In the genomic region with DNA sequence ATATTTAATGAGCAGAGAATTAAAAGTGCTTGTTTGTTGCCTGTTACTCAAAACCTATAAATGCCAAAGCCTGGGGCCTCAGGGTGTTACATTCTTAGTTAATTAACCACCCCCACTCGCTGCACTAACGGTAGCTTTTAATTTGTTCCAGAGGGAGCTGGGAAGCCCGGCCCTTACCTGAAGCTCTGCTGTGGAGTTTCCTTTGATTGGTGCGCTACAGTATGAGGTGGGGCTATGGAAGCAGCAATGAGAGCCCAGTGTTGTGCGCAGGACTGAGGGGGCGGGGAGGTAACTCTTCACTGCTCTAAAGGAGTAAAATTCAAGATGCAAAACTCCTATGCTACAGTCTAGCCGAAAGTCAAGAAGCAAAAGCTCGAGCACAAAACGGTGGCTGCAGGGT, we compare ENCODE assay signal across 12 mouse cellular contexts. TPM values are rescaled to one million over a fixed set of nuclear protein-coding genes. Genes with fewer than 3 reads are reported as not detected.
A peak's percentile ranks its signal among the peaks of the same experiment; 100 is the strongest.
DNase-seq lines count a peak whose midpoint lies in the region; ATAC-seq and TF ChIP-seq lines count a peak whose summit lies in the region.
"Had no signal": no experiment of that assay in that cellular context is flagged by ENCODE, and none has a peak within 500 bp of the region (broad histone marks: within the 10 kb centered on the region; RNA-seq: fewer than 3 reads in every experiment).

No protein-coding gene starts in this region.

- no peak overlapping the region for H3K4me3 ChIP-seq in midbrain, embryonic 14.5 days (replicated peaks; ENCODE audit: low read depth, low read length)
- no peak overlapping the region for H3K4me3 ChIP-seq in midbrain, embryonic 10.5 days
- H3K4me3 ChIP-seq in embryonic facial prominence, embryonic 13.5 days, result no peak overlapping the region
- H3K4me3 ChIP-seq in kidney, postnatal 0 days (replicated peaks; ENCODE audit: low read depth, low read length), result no peak overlapping the region
- H3K4me3 ChIP-seq in stomach, embryonic 14.5 days (ENCODE audit: low read depth, low read length), result no peak overlapping the region
- H3K4me3 ChIP-seq: megakaryocyte, embryonic 14.5 days had no signal

- 33% methylated on average over 9 of the region's 9 CpGs for whole genome bisulfite sequencing in midbrain, embryonic 14.5 days
- WGBS in midbrain, embryonic 10.5 days, result 26% methylated on average over 9 of the region's 9 CpGs
- WGBS in embryonic facial prominence, embryonic 13.5 days, result 8% methylated on average over 9 of the region's 9 CpGs
- 16% methylated on average over 9 of the region's 9 CpGs for WGBS in kidney, postnatal 0 days
- 33% methylated on average over 9 of the region's 9 CpGs for WGBS in stomach, embryonic 14.5 days

- ATAC-seq in midbrain, embryonic 14.5 days (ENCODE audit: low FRiP score, low TSS enrichment), result no peak
- no peak for ATAC-seq in embryonic facial prominence, embryonic 13.5 days (ENCODE audit: insufficient number of reproducible peaks, insufficient read depth, low FRiP score, low TSS enrichment, low read depth)
- peak; percentile 65 for ATAC-seq in kidney, postnatal 0 days (replicated peaks; ENCODE audit: low FRiP score, low read depth)
- 0 out of 2 replicates have a peak, but pooled peaks have one; percentile 26 for ATAC-seq in stomach, embryonic 14.5 days (ENCODE audit: insufficient number of reproducible peaks, insufficient read depth, low FRiP score, low read depth)
- ATAC-seq: liver, postnatal 0 days had no signal

- intact Hi-C loops in left cerebral cortex, postnatal 36 days (cut with DNase I), result no loop called here

- TF ChIP-seq CTCF in kidney, postnatal 0 days (IDR thresholded peaks at IDR 0.05; ENCODE audit: low read depth), result no peak

- H3K36me3 ChIP-seq in midbrain, embryonic 14.5 days (ENCODE audit: control insufficient read depth, insufficient read depth, low read length), result no peaks in the 10 kb centered on the region
- H3K36me3 ChIP-seq in midbrain, embryonic 10.5 days, result no peaks in the 10 kb centered on the region
- no peaks in the 10 kb centered on the region for H3K36me3 ChIP-seq in embryonic facial prominence, embryonic 13.5 days
- H3K36me3 ChIP-seq in kidney, postnatal 0 days (ENCODE audit: insufficient read depth, low read length), result no peaks in the 10 kb centered on the region
- no peaks in the 10 kb centered on the region for H3K36me3 ChIP-seq in stomach, embryonic 14.5 days (ENCODE audit: control insufficient read depth, insufficient read depth, low read length)

- peak; percentile 45 for DNase-seq in midbrain, embryonic 14.5 days
- no peak for DNase-seq in midbrain, embryonic 10.5 days (ENCODE audit: low spot score)
- no peak for DNase-seq in kidney, postnatal 0 days (ENCODE audit: low spot score)
- DNase-seq in left cerebral cortex, postnatal 36 days (ENCODE audit: low spot score in 2 of 2), result no peak
- DNase-seq in layer of hippocampus, adult 9-11 months, result no peak
- no peak for DNase-seq in gastrocnemius, postnatal 10 days
- DNase-seq: heart, postnatal 36 days; liver, postnatal 0 days; thymus, adult 2 months had no signal

- no peak overlapping the region for H3K4me2 ChIP-seq in midbrain, embryonic 14.5 days (ENCODE audit: low read length)
- peak overlapping the region; percentile 37 for H3K4me2 ChIP-seq in embryonic facial prominence, embryonic 13.5 days
- no peak overlapping the region for H3K4me2 ChIP-seq in kidney, postnatal 0 days (ENCODE audit: low read length)
- no peak overlapping the region for H3K4me2 ChIP-seq in stomach, embryonic 14.5 days (replicated peaks; ENCODE audit: low read depth, low read length)

- H3K9ac ChIP-seq in midbrain, embryonic 14.5 days (replicated peaks; ENCODE audit: low read length), result no peak overlapping the region
- H3K9ac ChIP-seq in embryonic facial prominence, embryonic 13.5 days, result no peak overlapping the region
- H3K9ac ChIP-seq in kidney, postnatal 0 days (ENCODE audit: low read depth, low read length), result no peak overlapping the region
- no peak overlapping the region for H3K9ac ChIP-seq in stomach, embryonic 14.5 days (replicated peaks; ENCODE audit: low read depth, low read length)
- H3K9ac ChIP-seq: liver, postnatal 0 days had no signal

- no peak overlapping the region for H3K27ac ChIP-seq in midbrain, embryonic 14.5 days (replicated peaks; ENCODE audit: low read depth, low read length)
- no peak overlapping the region for H3K27ac ChIP-seq in midbrain, embryonic 10.5 days (replicated peaks)
- H3K27ac ChIP-seq in embryonic facial prominence, embryonic 13.5 days, result peak overlapping the region; percentile 89
- 0 out of 2 replicates have a peak overlapping the region, but pooled peaks have one; percentile 3 for H3K27ac ChIP-seq in kidney, postnatal 0 days
- no peak overlapping the region for H3K27ac ChIP-seq in stomach, embryonic 14.5 days (ENCODE audit: low read length)

- H3K4me1 ChIP-seq in midbrain, embryonic 14.5 days (ENCODE audit: control insufficient read depth, insufficient read depth, low read length), result peaks cover 41% of the 10 kb centered on the region
- peaks cover 90% of the 10 kb centered on the region for H3K4me1 ChIP-seq in midbrain, embryonic 10.5 days
- H3K4me1 ChIP-seq in embryonic facial prominence, embryonic 13.5 days, result peaks cover 100% of the 10 kb centered on the region
- H3K4me1 ChIP-seq in kidney, postnatal 0 days (replicated peaks; ENCODE audit: insufficient read depth, low read length), result peaks cover 49% of the 10 kb centered on the region
- peaks cover 71% of the 10 kb centered on the region for H3K4me1 ChIP-seq in stomach, embryonic 14.5 days (ENCODE audit: control insufficient read depth, insufficient read depth, low read length)

- H3K27me3 ChIP-seq in midbrain, embryonic 14.5 days (ENCODE audit: control insufficient read depth, insufficient read depth, low read length), result no peaks in the 10 kb centered on the region
- H3K27me3 ChIP-seq in midbrain, embryonic 10.5 days (ENCODE audit: low read depth, poor library complexity, severe bottlenecking), result peaks cover 36% of the 10 kb centered on the region
- H3K27me3 ChIP-seq in embryonic facial prominence, embryonic 13.5 days, result no peaks in the 10 kb centered on the region
- H3K27me3 ChIP-seq in kidney, postnatal 0 days (ENCODE audit: insufficient read depth, low read length), result no peaks in the 10 kb centered on the region
- H3K27me3 ChIP-seq in stomach, embryonic 14.5 days (ENCODE audit: control insufficient read depth, insufficient read depth, low read length), result no peaks in the 10 kb centered on the region

- no peaks in the 10 kb centered on the region for H3K9me3 ChIP-seq in midbrain, embryonic 14.5 days (ENCODE audit: control insufficient read depth, low read length)
- H3K9me3 ChIP-seq in midbrain, embryonic 10.5 days (replicated peaks), result no peaks in the 10 kb centered on the region
- no peaks in the 10 kb centered on the region for H3K9me3 ChIP-seq in embryonic facial prominence, embryonic 13.5 days
- H3K9me3 ChIP-seq in kidney, postnatal 0 days (replicated peaks; ENCODE audit: low read length), result no peaks in the 10 kb centered on the region
- no peaks in the 10 kb centered on the region for H3K9me3 ChIP-seq in stomach, embryonic 14.5 days (ENCODE audit: control insufficient read depth, low read depth, low read length)
- H3K9me3 ChIP-seq: megakaryocyte, embryonic 14.5 days had no signal

RNA-seq across cellular contexts. Expression of gene Il17rd, which starts 32.0 kb away (rescaled TPM):
- polyA plus RNA-seq in midbrain, embryonic 14.5 days (2014; fragmentation: Nextera tagmentation; extraction: Ambion mirVana), result 2.9 and 3.0 TPM in 2 replicates
- polyA plus RNA-seq in midbrain, embryonic 10.5 days (2016; fragmentation: Nextera tagmentation; extraction: Ambion mirVana), result 6.4 and 7.6 TPM in 2 replicates
- 6.8 and 6.9 TPM in 2 replicates for polyA plus RNA-seq in embryonic facial prominence, embryonic 13.5 days (2015; fragmentation: Nextera tagmentation; extraction: Ambion mirVana)
- polyA plus RNA-seq in kidney, postnatal 0 days (2015; fragmentation: Nextera tagmentation; extraction: Ambion mirVana), result 3.9 TPM in 2 replicates
- 4.0 and 5.2 TPM in 2 replicates for polyA plus RNA-seq in stomach, embryonic 14.5 days (2014; fragmentation: Nextera tagmentation; extraction: Ambion mirVana)
- 1 to 10 TPM; 2.1 to 2.3 TPM for total RNA-seq in left cerebral cortex, postnatal 36 days (2021)
- total RNA-seq in gastrocnemius, postnatal 10 days (2021), result 1 to 10 TPM; 6.5 to 7.1 TPM

RNA-seq across cellular contexts. Expression of gene Arhgef3, which starts 43.9 kb away (rescaled TPM):
- polyA plus RNA-seq in midbrain, embryonic 14.5 days (2014; fragmentation: Nextera tagmentation; extraction: Ambion mirVana), result 5.3 and 5.5 TPM in 2 replicates
- 1.6 and 1.9 TPM in 2 replicates for polyA plus RNA-seq in midbrain, embryonic 10.5 days (2016; fragmentation: Nextera tagmentation; extraction: Ambion mirVana)
- 12.6 and 12.8 TPM in 2 replicates for polyA plus RNA-seq in embryonic facial prominence, embryonic 13.5 days (2015; fragmentation: Nextera tagmentation; extraction: Ambion mirVana)
- 20.0 and 20.4 TPM in 2 replicates for polyA plus RNA-seq in kidney, postnatal 0 days (2015; fragmentation: Nextera tagmentation; extraction: Ambion mirVana)
- 16.4 and 17.3 TPM in 2 replicates for polyA plus RNA-seq in stomach, embryonic 14.5 days (2014; fragmentation: Nextera tagmentation; extraction: Ambion mirVana)
- total RNA-seq in left cerebral cortex, postnatal 36 days (2021), result 10 to 100 TPM; 66.5 to 67.7 TPM
- 10 to 100 TPM; 15.6 to 18.1 TPM for total RNA-seq in gastrocnemius, postnatal 10 days (2021)

Comparison
In these comparisons a context has a peak if more than half of its experiments do, and no peak if none do; other contexts are left out.
1. ATAC-seq: peak in kidney, postnatal 0 days (single experiment) and stomach, embryonic 14.5 days (single experiment); none in midbrain, embryonic 14.5 days (single experiment) and embryonic facial prominence, embryonic 13.5 days (single experiment).
2. H3K27ac ChIP-seq: peak in embryonic facial prominence, embryonic 13.5 days (single experiment) and kidney, postnatal 0 days (single experiment); none in midbrain, embryonic 14.5 days (single experiment), midbrain, embryonic 10.5 days (single experiment) and stomach, embryonic 14.5 days (single experiment).